In genomic region chr11:112840495-112840828, GRCm38 (mm10) we compare ENCODE assay signal across 10 mouse cellular contexts. TPM values are rescaled to one million over a fixed set of nuclear protein-coding genes. Genes with fewer than 3 reads are reported as not detected.
A peak's percentile ranks its signal among the peaks of the same experiment; 100 is the strongest.
DNase-seq lines count a peak whose midpoint lies in the region; ATAC-seq and TF ChIP-seq lines count a peak whose summit lies in the region.
"Had no signal": no experiment of that assay in that cellular context is flagged by ENCODE, and none has a peak within 500 bp of the region (broad histone marks: within the 10 kb centered on the region; RNA-seq: fewer than 3 reads in every experiment).

No protein-coding gene starts in this region.

- H3K4me1 ChIP-seq in lung, embryonic 14.5 days (ENCODE audit: insufficient read depth): no peaks in the 10 kb centered on the region
- peaks cover 20% of the 10 kb centered on the region for H3K4me1 ChIP-seq in forebrain, embryonic 10.5 days
- 0 out of 2 replicates have a peak, but pooled peaks cover 5% of the 10 kb centered on the region for H3K4me1 ChIP-seq in intestine, embryonic 15.5 days (replicated peaks)
- H3K4me1 ChIP-seq in stomach, embryonic 15.5 days: peaks cover 2% of the 10 kb centered on the region; the same call in 1 of the 2 replicates
- H3K4me1 ChIP-seq in liver, postnatal 0 days (ENCODE audit: insufficient read depth): no peaks in the 10 kb centered on the region
- H3K4me1 ChIP-seq: liver, embryonic 12.5 days had no signal

- no peaks in the 10 kb centered on the region for H3K9me3 ChIP-seq in lung, embryonic 14.5 days (ENCODE audit: low read depth, low read length)
- H3K9me3 ChIP-seq in forebrain, embryonic 10.5 days: no peaks in the 10 kb centered on the region
- H3K9me3 ChIP-seq in intestine, embryonic 15.5 days: no peaks in the 10 kb centered on the region
- H3K9me3 ChIP-seq in stomach, embryonic 15.5 days: no peaks in the 10 kb centered on the region
- H3K9me3 ChIP-seq in liver, postnatal 0 days (ENCODE audit: low read length): no peaks in the 10 kb centered on the region
- H3K9me3 ChIP-seq: liver, embryonic 12.5 days had no signal

- WGBS in lung, embryonic 14.5 days: 12% methylated on average over 10 of the region's 10 CpGs
- 10% methylated on average over 10 of the region's 10 CpGs for WGBS in forebrain, embryonic 10.5 days
- WGBS in intestine, embryonic 15.5 days: 9% methylated on average over 10 of the region's 10 CpGs
- 13% methylated on average over 10 of the region's 10 CpGs for WGBS in stomach, embryonic 15.5 days
- 11% methylated on average over 10 of the region's 10 CpGs for WGBS in liver, postnatal 0 days (ENCODE audit: insufficient replicate concordance)

- ATAC-seq in lung, embryonic 14.5 days (ENCODE audit: insufficient read depth): peak; percentile 31; the same call in 1 of the 2 replicates
- peak; percentile 39 for ATAC-seq in intestine, embryonic 15.5 days
- ATAC-seq in stomach, embryonic 15.5 days (ENCODE audit: insufficient read depth, low FRiP score, low read depth): no peak
- no peak for ATAC-seq in liver, postnatal 0 days
- ATAC-seq: liver, embryonic 12.5 days; Patski had no signal

- no peak for DNase-seq in lung, embryonic 14.5 days
- no peak for DNase-seq in lung, postnatal 14 days
- no peak for DNase-seq in forebrain, embryonic 10.5 days (ENCODE audit: extremely low spot score, low spot score)
- no peak for DNase-seq in spleen, postnatal 4 days (ENCODE audit: low spot score in 2 of 2)
- no peak for DNase-seq in liver, postnatal 0 days
- DNase-seq: kidney, postnatal 4 days had no signal

- peak overlapping the region; percentile 38 for H3K4me2 ChIP-seq in lung, embryonic 14.5 days
- H3K4me2 ChIP-seq in intestine, embryonic 15.5 days (replicated peaks): peak overlapping the region; percentile 29
- peak overlapping the region; percentile 32; the same call in 1 of the 2 replicates for H3K4me2 ChIP-seq in stomach, embryonic 15.5 days
- H3K4me2 ChIP-seq in liver, postnatal 0 days (ENCODE audit: low read depth, low read length): no peak overlapping the region
- H3K4me2 ChIP-seq: liver, embryonic 12.5 days had no signal

- no peak overlapping the region for H3K4me3 ChIP-seq in lung, embryonic 14.5 days (ENCODE audit: low read depth, low read length)
- peak overlapping the region; percentile 31; the same call in 1 of the 2 replicates for H3K4me3 ChIP-seq in forebrain, embryonic 10.5 days
- no peak overlapping the region for H3K4me3 ChIP-seq in intestine, embryonic 15.5 days (replicated peaks)
- no peak overlapping the region for H3K4me3 ChIP-seq in stomach, embryonic 15.5 days (replicated peaks)
- no peak overlapping the region for H3K4me3 ChIP-seq in liver, postnatal 0 days (ENCODE audit: low read depth, low read length)
- H3K4me3 ChIP-seq: liver, embryonic 12.5 days had no signal

- H3K36me3 ChIP-seq in lung, embryonic 14.5 days (ENCODE audit: insufficient read depth): no peaks in the 10 kb centered on the region
- no peaks in the 10 kb centered on the region for H3K36me3 ChIP-seq in forebrain, embryonic 10.5 days (replicated peaks)
- H3K36me3 ChIP-seq in intestine, embryonic 15.5 days: no peaks in the 10 kb centered on the region
- H3K36me3 ChIP-seq in stomach, embryonic 15.5 days: no peaks in the 10 kb centered on the region
- H3K36me3 ChIP-seq in liver, postnatal 0 days (replicated peaks; ENCODE audit: insufficient read depth, low read length): no peaks in the 10 kb centered on the region
- H3K36me3 ChIP-seq: liver, embryonic 12.5 days had no signal

- TF ChIP-seq CTCF in lung, embryonic 14.5 days (IDR thresholded peaks at IDR 0.05; ENCODE audit: low read depth): no peak
- TF ChIP-seq CTCF in liver, postnatal 0 days (IDR thresholded peaks at IDR 0.05; ENCODE audit: low read depth): no peak

- H3K9ac ChIP-seq in lung, embryonic 14.5 days: no peak overlapping the region
- H3K9ac ChIP-seq in intestine, embryonic 15.5 days: no peak overlapping the region
- no peak overlapping the region for H3K9ac ChIP-seq in stomach, embryonic 15.5 days
- no peak overlapping the region for H3K9ac ChIP-seq in liver, postnatal 0 days (replicated peaks)
- H3K9ac ChIP-seq: liver, embryonic 12.5 days had no signal

- no peaks in the 10 kb centered on the region for H3K27me3 ChIP-seq in lung, embryonic 14.5 days (ENCODE audit: insufficient read depth, low read length)
- H3K27me3 ChIP-seq in forebrain, embryonic 10.5 days (ENCODE audit: poor library complexity, severe bottlenecking): peaks cover 13% of the 10 kb centered on the region; the same call in 1 of the 2 replicates
- H3K27me3 ChIP-seq in intestine, embryonic 15.5 days (replicated peaks): no peaks in the 10 kb centered on the region
- H3K27me3 ChIP-seq in stomach, embryonic 15.5 days (replicated peaks): no peaks in the 10 kb centered on the region
- H3K27me3 ChIP-seq in liver, postnatal 0 days (ENCODE audit: insufficient read depth, low read length): no peaks in the 10 kb centered on the region
- H3K27me3 ChIP-seq: Patski had no signal

- TF ChIP-seq EP300 in liver, postnatal 0 days (IDR thresholded peaks at IDR 0.05; ENCODE audit: low read depth): no peak

- H3K27ac ChIP-seq in lung, embryonic 14.5 days (ENCODE audit: low read depth): no peak overlapping the region
- H3K27ac ChIP-seq in forebrain, embryonic 10.5 days: peak overlapping the region; percentile 73
- no peak overlapping the region for H3K27ac ChIP-seq in intestine, embryonic 15.5 days
- no peak overlapping the region for H3K27ac ChIP-seq in stomach, embryonic 15.5 days
- H3K27ac ChIP-seq in liver, postnatal 0 days (ENCODE audit: low read depth): no peak overlapping the region
- H3K27ac ChIP-seq: liver, embryonic 12.5 days had no signal

RNA-seq across cellular contexts. Expression of gene Sox9, which starts 58.4 kb away (rescaled TPM):
- polyA plus RNA-seq in lung, embryonic 14.5 days (2014; fragmentation: Nextera tagmentation; extraction: Ambion mirVana): 75.7 and 81.6 TPM in 2 replicates
- polyA plus RNA-seq in forebrain, embryonic 10.5 days (2016; fragmentation: Nextera tagmentation; extraction: Ambion mirVana): 98.1 and 108 TPM in 2 replicates
- polyA plus RNA-seq in intestine, embryonic 15.5 days (2015; fragmentation: Nextera tagmentation; extraction: Ambion mirVana): 35.0 and 41.2 TPM in 2 replicates
- polyA plus RNA-seq in stomach, embryonic 15.5 days (2015; fragmentation: Nextera tagmentation; extraction: Ambion mirVana): 42.0 and 50.9 TPM in 2 replicates
- 2.5 TPM in 2 replicates for polyA plus RNA-seq in liver, postnatal 0 days (2015; fragmentation: Nextera tagmentation; extraction: Ambion mirVana)

Comparison
In these comparisons a context has a peak if more than half of its experiments do, and no peak if none do; other contexts are left out.
1. ATAC-seq: peak in lung, embryonic 14.5 days (single experiment) and intestine, embryonic 15.5 days (single experiment); none in stomach, embryonic 15.5 days (single experiment) and liver, postnatal 0 days (single experiment).
2. RNA of gene Sox9, which starts 58.4 kb away (polyA plus RNA-seq): 98.1 to 108 TPM in forebrain, embryonic 10.5 days, 75.7 to 81.6 TPM in lung, embryonic 14.5 days, 42.0 to 50.9 TPM in stomach, embryonic 15.5 days and 35.0 to 41.2 TPM in intestine, embryonic 15.5 days; 2.5 TPM in liver, postnatal 0 days; every median in the first group is over 10 times any median in the second.